Mouse (Mus musculus) liver, embryonic 11.5 days (tissue): ENCODE data around the gene Ankdd1a. TPM values are rescaled to one million over a fixed set of nuclear protein-coding genes. Genes with fewer than 3 reads are reported as not detected.

Source experiments
- ATAC-seq: fragments of 200-750 bp; cut with Nextera tagmentation; replicated peaks from 2 replicates; pipeline ENCODE4 v1.8.0; 2017; ENCODE audit warnings: moderate number of reproducible peaks, mild to moderate bottlenecking, moderate TSS enrichment, moderate library complexity; ENCODE audit not compliant: low FRiP score
- DNase-seq: peaks from one replicate; pipeline ENCODE4 v3.0.0-alpha.2; 2017; ENCODE audit warnings: low spot score
- H3K27ac ChIP-seq: fragments of 300-500 bp; sonication (generic); 2 replicates; pipeline ENCODE4 v1.5.1; 2014; ENCODE audit warnings: mild to moderate bottlenecking, low read depth, low read length, control low read depth
- H3K27me3 ChIP-seq: fragments of 300-500 bp; sonication (generic); replicated peaks from 2 replicates; pipeline ENCODE4 v1.6.1; 2014; ENCODE audit warnings: low read length, mixed read lengths; ENCODE audit not compliant: control insufficient read depth, insufficient read depth
- H3K36me3 ChIP-seq: fragments of 300-500 bp; sonication (generic); 2 replicates; pipeline ENCODE4 v1.6.1; 2014; ENCODE audit warnings: mild to moderate bottlenecking, low read length, moderate library complexity, mixed read lengths; ENCODE audit not compliant: control insufficient read depth, insufficient read depth
- H3K4me1 ChIP-seq: fragments of 300-500 bp; sonication (generic); replicated peaks from 2 replicates; pipeline ENCODE4 v1.6.1; 2014; ENCODE audit warnings: low read length, mixed read lengths; ENCODE audit not compliant: control insufficient read depth, insufficient read depth
- H3K4me2 ChIP-seq: fragments of 300-500 bp; sonication (generic); 2 replicates; pipeline ENCODE4 v1.6.1; 2014; ENCODE audit warnings: mild to moderate bottlenecking, control low read depth, moderate library complexity
- H3K4me3 ChIP-seq: fragments of 300-500 bp; sonication (generic); 2 replicates; pipeline ENCODE4 v1.5.1; 2014; ENCODE audit warnings: low read depth, low read length, control low read depth
- H3K9ac ChIP-seq: fragments of 300-500 bp; sonication (generic); 2 replicates; pipeline ENCODE4 v1.6.1; 2014; ENCODE audit warnings: low read depth, low read length, control low read depth
- H3K9me3 ChIP-seq: fragments of 300-500 bp; sonication (generic); 2 replicates; pipeline ENCODE4 v1.6.1; 2016; ENCODE audit warnings: low read length, inconsistent platforms, mixed read lengths; ENCODE audit not compliant: control insufficient read depth
- WGBS: fragments of 180-500 bp; shearing (Covaris S2); extraction: QIAGEN DNeasy Blood & Tissue Kit; methylation state at CpG from one replicate; pipeline ENCODE4 v1.1.7; 2014; 5-methylcytosine and 5-hydroxymethylcytosine counted together
- polyA plus RNA-seq: library from polyadenylated mRNA; unstranded; fragments of >200 nt; fragmentation: Nextera tagmentation; extraction: Ambion mirVana; gene quantifications from 2 replicates; pipeline ENCODE4 v1.2.1, GENCODE M21; 2014

Ankdd1a gene
- polyA plus RNA-seq, 1 experiment from 2014 or later = not detected

- Histone ChIP-seq H3K4me1 (peaks cover 17% of the 10 kb centered on the region), H3K4me2 (no peak overlapping the region)
These were observed 18.1 kb upstream of the Ankdd1a start for GRCm38 (mm10) chr9:65537901-65538630.

GRCm38 (mm10) chr9:65536491-65536890, 16.5 kb upstream of the Ankdd1a start:
- DNase-seq (no peak), ATAC-seq (no peak)
- H3K36me3 ChIP-seq = no peaks in the 10 kb centered on the region
- peak overlapping the region; percentile 23; the same call in 1 of the 2 replicates for H3K27ac ChIP-seq
- no peaks in the 10 kb centered on the region for H3K9me3 ChIP-seq
- no peak overlapping the region for H3K9ac ChIP-seq
- WGBS = 72% methylated on average over 4 of the region's 4 CpGs
- H3K27me3 ChIP-seq = no peaks in the 10 kb centered on the region
- H3K4me3 ChIP-seq = no peak overlapping the region
- no peak overlapping the region for H3K4me2 ChIP-seq
- H3K4me1 ChIP-seq = peaks cover 7% of the 10 kb centered on the region

More at GRCm38 (mm10) chr9:65537901-65538630, 18.1 kb upstream of the Ankdd1a start:
- 84% methylated on average over 8 of the region's 8 CpGs for WGBS
- Histone ChIP-seq H3K9ac (no peak overlapping the region), H3K27ac (no peak overlapping the region), H3K27me3 (no peaks in the 10 kb centered on the region), H3K4me3 (no peak overlapping the region), H3K9me3 (no peaks in the 10 kb centered on the region), H3K36me3 (no peaks in the 10 kb centered on the region)
- ATAC-seq = no peak
- DNase-seq = no peak

DNA sequence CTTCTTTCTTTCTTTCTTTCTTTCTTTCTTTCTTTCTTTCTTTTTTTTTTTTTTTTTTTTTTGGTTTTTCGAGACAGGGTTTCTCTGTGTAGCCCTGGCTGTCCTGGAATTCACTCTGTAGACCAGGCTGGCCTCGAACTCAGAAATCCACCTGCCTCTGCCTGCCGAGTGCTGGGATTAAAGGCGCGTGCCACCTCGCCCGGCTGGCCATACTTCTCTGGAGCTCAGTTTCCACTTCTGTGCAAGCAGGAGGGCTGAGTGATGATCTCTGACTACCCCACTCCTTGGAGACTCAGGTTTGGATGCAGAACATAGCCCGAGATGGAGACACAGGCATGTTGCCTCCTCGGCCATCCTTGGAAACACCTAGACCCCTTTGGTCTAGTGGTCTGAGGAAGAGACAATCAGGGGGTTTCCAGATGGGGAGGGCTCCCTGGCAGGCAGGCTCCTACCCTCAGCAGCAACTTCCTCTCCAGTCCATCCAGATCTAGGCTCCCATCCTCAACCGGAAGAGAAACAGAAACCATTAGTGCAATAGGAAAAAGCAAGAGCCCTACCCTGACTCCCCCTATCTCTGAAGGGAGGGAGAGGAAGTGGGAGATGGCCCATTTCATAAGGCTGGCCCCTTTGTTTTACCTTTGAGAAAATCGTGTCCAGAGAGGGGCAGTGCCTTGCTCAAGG, 15.9 kb upstream of the Ankdd1a start:
- Histone ChIP-seq H3K4me2 (no peak overlapping the region), H3K36me3 (no peaks in the 10 kb centered on the region), H3K27me3 (no peaks in the 10 kb centered on the region), H3K4me1 (peaks cover 3% of the 10 kb centered on the region; the same call in 1 of the 2 replicates), H3K9ac (no peak overlapping the region), H3K9me3 (no peaks in the 10 kb centered on the region), H3K27ac (peak overlapping the region; percentile 23; the same call in 1 of the 2 replicates), H3K4me3 (no peak overlapping the region)
- ATAC-seq (no peak), DNase-seq (no peak)
- 72% methylated on average over 10 of the region's 11 CpGs for WGBS

DNA sequence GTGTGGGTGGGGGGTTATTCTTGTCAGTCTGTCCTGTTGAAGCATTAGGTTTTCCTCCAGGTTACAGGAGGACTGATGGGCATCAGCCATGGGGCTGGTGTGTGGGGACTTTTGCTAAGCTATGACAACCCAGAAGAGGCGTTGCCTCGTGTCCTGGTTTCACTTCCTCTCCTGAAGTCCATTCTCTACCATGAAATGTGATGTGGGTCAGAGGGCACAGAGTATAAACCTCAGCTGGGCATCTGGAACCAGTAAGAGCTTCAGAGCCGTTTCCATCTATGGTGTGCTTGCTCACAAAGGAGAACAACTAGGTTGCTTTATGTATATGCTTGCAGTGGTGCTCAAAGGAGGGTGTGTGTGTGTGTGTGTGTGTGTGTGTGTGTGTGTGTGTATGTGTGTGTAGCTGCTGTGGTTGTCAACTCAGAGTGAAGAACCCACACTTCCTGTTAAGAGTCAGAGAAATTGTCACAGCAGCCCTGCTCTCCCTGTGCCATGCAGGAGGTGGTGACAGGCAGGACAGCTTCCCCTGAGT, 15.3 kb upstream of the Ankdd1a start:
- WGBS = 56% methylated on average over 3 of the region's 3 CpGs
- Histone ChIP-seq H3K4me3 (no peak overlapping the region), H3K9ac (no peak overlapping the region), H3K4me1 (peaks cover 6% of the 10 kb centered on the region; the same call in 1 of the 2 replicates), H3K27me3 (no peaks in the 10 kb centered on the region), H3K27ac (no peak overlapping the region; the same call in 1 of the 2 replicates), H3K9me3 (no peaks in the 10 kb centered on the region), H3K4me2 (no peak overlapping the region), H3K36me3 (no peaks in the 10 kb centered on the region)
- ATAC-seq (no peak), DNase-seq (no peak)

- no peaks in the 10 kb centered on the region for H3K27me3 ChIP-seq
These were observed 14.1 kb upstream of the Ankdd1a start for GRCm38 (mm10) chr9:65534111-65534510.

DNA sequence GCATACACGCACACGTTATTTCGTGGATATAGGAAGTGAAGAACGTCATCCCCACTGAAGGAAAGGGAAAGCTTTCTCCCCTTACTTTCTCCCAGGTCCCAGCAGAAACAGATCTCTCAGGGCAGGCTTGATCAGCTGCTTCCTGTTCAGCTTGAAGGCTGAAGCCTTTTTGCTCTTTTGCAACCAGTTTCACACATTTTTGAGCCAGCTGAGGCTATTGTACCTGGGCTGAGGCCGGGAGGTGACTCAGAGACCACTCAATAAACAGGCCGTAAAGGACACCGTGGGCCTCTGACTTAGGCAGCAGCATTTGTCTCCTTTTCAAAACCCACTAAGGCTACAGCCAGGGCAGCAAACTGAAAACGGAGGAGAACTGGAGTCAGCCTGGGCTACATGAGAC, 13.0 kb upstream of the Ankdd1a start:
- no peak overlapping the region for H3K4me2 ChIP-seq
- no peaks in the 10 kb centered on the region for H3K27me3 ChIP-seq
- H3K36me3 ChIP-seq = no peaks in the 10 kb centered on the region
- no peak overlapping the region for H3K27ac ChIP-seq
- WGBS = 63% methylated on average over 8 of the region's 8 CpGs
- no peak overlapping the region for H3K9ac ChIP-seq
- H3K9me3 ChIP-seq = no peaks in the 10 kb centered on the region
- no peak for DNase-seq
- ATAC-seq = no peak
- H3K4me3 ChIP-seq = no peak overlapping the region
- H3K4me1 ChIP-seq = peaks cover 24% of the 10 kb centered on the region

More at GRCm38 (mm10) chr9:65534111-65534510, 14.1 kb upstream of the Ankdd1a start:
- Histone ChIP-seq H3K4me1 (peaks cover 13% of the 10 kb centered on the region), H3K4me3 (no peak overlapping the region), H3K9ac (no peak overlapping the region), H3K9me3 (no peaks in the 10 kb centered on the region), H3K36me3 (no peaks in the 10 kb centered on the region), H3K27ac (no peak overlapping the region), H3K4me2 (no peak overlapping the region)
- WGBS = 83% methylated on average over 3 of the region's 3 CpGs
- DNase-seq (no peak), ATAC-seq (no peak)

- Histone ChIP-seq H3K27me3 (no peaks in the 10 kb centered on the region), H3K36me3 (no peaks in the 10 kb centered on the region), H3K4me3 (no peak overlapping the region), H3K4me1 (peaks cover 26% of the 10 kb centered on the region), H3K9ac (no peak overlapping the region), H3K27ac (no peak overlapping the region), H3K9me3 (no peaks in the 10 kb centered on the region), H3K4me2 (no peak overlapping the region)
- ATAC-seq (no peak), DNase-seq (no peak)
- 87% methylated on average over 5 of the region's 5 CpGs for WGBS
These were observed 11.3 kb upstream of the Ankdd1a start for GRCm38 (mm10) chr9:65531283-65531682.

DNA sequence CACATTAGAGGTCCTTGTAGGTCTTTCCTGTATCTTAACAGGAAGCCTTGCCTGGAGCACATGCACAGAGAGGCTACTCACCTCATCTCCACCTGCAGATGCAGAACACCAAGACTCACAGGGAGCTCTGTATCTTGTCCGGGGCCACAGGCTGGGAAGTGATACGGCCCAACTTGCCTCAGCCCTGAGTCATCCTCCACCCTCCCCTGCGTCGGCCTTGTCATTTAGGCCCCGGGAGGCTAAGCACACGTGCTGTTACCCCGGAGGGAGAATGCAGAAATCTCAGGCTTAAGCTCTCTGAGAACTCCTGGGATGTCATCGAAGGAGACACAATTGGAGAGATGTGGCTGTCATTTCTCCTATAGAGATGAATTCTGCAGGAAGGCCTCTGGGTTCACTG, 9.7 kb upstream of the Ankdd1a start:
- Histone ChIP-seq H3K4me2 (no peak overlapping the region), H3K27ac (0 out of 2 replicates have a peak overlapping the region, but pooled peaks have one; percentile 69), H3K9me3 (no peaks in the 10 kb centered on the region), H3K36me3 (no peaks in the 10 kb centered on the region), H3K4me3 (no peak overlapping the region), H3K27me3 (no peaks in the 10 kb centered on the region), H3K4me1 (peaks cover 23% of the 10 kb centered on the region), H3K9ac (no peak overlapping the region)
- DNase-seq (no peak), ATAC-seq (peak; percentile 80)
- 48% methylated on average over 8 of the region's 8 CpGs for WGBS
